Mouse (Mus musculus): Measurements from ENCODE around the gene Prkar2b. TPM values are rescaled to one million over a fixed set of nuclear protein-coding genes. Genes with fewer than 3 reads are reported as not detected.
A peak's percentile ranks its signal among the peaks of the same experiment; 100 is the strongest.

Prkar2b gene
- total RNA-seq, 4 experiments from 2014 or later = 29.5 to 35.0 (median 31.3) TPM

DNA sequence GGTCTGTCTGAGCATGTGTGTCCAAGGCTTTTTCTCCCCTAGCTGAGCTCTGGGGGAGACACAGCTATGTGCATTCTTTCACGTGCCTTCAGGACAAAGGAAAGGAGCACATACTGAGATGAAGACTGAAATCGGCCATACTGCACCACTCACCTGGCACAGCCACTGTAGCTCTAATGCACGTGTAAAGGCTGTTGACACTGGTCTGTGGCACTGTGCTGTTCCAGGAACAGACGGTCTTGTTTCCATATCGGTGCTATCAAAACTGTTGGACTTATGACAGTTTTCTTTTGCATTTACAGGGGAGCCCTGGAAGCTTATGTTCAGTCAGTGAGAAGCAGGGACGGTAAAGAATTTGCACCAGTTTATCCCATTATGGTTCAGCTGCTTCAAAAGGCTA is 135.8 kb downstream of the Prkar2b start:
- DNase-seq (ENCODE audit: low spot score in 2 of 2) = no peak

DNA sequence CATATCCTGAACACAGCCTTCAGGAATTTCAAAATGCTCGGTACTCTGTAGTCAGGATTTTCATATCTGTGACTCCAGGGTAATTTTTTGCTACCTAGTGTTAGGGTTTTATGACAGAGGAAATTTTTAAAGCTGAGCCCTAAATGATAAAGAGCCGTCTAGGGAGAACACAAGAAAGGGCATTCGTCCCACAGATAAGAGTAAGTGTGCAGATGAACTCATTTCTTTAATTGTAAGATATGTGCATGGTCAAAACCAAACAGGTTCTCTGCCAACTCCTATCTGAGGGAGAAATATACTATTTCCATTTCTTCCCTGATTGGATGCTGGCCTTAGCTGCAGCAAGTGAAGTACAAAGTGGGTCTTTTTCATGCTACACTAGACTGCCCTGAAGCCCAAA is 137.0 kb downstream of the Prkar2b start:
- no peak for DNase-seq (ENCODE audit: low spot score in 2 of 2)

DNA sequence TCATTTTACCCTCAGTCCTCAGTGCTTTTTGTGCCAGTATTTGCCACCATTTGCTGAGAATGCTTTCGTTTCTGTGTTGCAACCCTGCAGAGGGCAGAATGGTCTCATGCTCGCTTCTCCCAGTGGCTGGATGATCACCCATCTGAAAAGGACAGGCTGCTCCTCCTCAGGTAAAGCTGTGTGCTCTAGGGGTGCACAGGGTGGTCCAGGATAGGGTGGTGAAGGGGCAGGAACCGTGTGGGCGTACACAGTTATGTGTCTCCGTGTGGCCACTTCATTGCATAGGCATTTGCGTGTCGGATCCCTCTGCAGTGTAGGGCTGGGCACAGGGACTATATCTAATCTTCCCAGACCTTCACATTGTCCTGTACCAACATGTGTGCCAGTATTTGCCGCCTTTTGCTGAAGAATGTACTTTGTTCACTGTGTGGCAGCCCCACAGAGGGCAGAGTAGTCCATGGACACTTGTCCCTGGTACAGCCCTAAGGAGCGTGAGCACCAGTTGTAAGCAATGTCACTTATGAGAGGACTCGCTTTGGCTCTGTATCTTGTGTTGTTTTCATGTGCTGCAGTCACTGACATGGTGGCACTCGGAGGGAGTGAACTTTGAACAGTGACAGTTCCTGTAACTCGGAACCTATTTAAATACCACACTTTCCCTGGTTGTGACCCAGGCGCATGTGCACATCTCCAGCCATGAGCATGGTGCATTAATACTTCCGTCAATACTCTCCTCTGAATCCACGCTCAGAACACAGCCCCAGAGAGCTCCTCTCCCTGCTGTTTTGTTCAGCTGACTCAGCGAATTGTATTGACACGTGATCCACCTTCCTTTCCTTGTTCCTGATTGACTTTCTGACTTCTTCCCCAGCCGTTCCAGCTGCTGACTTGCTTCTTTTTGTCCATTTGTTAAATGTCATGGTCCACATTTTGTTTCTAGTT is 140.4 kb downstream of the Prkar2b start:
- no peak for DNase-seq (ENCODE audit: low spot score in 2 of 2)

DNA sequence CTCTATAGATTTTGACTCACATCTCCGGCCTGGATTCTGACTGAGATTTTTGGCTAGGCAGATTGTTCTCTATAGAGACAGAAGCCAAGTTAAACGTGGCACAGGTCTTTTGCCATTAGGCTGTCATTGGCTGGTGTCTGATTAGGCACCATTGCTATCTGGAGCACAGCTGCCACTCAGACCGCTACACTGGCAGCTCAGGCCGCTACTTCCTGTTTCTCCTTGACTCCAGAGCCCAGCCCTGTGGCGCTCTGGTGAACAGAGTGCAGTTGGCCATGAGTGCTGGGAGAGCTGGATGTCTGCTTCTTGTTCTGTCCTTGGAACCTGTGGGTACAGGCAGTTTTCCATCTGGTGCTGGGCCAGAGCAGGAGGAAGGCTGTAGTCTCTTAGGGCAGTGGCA is 143.9 kb downstream of the Prkar2b start:
- DNase-seq (ENCODE audit: low spot score in 2 of 2) = no peak

DNA sequence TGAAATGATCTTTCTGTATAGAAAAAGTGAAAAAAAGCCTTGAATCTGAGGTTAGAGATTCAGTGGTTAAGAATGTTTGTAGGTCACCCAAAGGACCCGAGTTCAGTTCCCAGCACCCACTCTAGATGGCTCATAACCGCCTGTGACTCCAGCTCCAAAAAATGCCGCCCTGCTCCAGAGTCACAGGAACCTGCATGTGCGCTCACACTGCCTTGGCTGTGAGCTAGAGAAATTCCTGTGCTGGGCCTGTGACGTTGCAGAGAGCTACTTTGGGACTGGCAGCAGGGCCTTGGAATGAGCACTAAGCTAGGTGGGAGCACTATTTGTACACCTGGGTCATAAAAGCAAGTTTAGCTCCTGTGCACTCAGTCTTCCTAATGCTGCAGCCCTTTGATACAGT is 144.4 kb downstream of the Prkar2b start:
- no peak for DNase-seq (ENCODE audit: low spot score in 2 of 2)

DNA sequence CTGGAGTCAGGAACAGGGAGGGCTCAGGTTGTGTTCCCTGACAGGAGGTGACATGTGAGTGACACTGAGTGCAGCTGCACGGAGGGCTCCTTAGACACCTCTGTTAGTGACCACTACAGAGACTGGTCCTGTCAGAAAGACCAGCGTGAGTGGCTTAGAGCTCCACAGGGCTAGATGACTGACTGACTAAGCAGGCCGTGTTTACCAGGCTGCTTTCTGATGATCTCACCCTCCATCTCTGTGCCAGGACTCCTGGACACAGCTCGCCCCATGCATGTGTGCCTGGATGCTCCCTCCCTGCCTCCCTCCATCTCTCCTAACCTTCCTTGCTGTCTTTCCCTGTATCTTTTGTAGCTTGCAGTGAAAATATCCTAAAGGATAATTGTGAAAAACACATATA is 147.5 kb downstream of the Prkar2b start:
- DNase-seq (ENCODE audit: low spot score in 2 of 2) = peak in 1 of 2 experiments; percentile 46

DNA sequence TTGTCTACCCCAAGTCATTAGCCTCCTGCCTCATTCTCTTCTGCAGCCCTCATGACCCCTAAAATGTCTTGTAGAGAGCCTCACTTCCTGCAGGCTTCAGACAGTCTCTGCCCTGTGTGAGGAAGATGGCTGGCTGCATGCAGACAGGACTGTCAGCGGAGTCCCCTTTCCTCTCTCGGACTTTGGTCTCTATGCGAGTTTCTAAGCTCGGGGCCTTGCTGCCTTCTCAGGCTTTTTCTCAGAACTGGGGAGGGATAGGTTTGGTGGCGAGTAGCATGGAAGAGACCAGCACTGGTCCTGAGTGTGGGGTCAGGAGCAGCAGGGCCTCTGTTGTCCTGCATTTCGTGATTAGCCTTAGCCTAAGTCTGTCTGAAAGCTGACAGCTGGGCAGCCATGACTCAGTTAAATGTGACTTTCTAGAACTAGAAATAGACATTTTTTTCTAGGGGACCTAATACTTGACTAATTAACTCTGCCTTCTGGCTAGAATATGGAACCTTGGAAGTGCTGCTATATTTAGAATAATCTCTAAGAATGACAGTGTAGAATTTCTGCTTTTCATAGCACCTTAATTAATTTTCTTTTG is 148.0 kb downstream of the Prkar2b start:
- no peak for DNase-seq (ENCODE audit: low spot score in 2 of 2)

Other genes starting within 250 kb of the Prkar2b start
- gene Hbp1, start 110.8 kb downstream of the Prkar2b start, total RNA-seq (2022) = 10 to 100 TPM; 26.2 to 32.4 (median 31.0) TPM
- 10 to 100 TPM in 2 of 4 experiments, 1 to 10 TPM in 2; 3.5 to 10.8 (median 6.9) TPM for gene Pik3cg, start 147.4 kb upstream of the Prkar2b start, total RNA-seq (2022)